ENCODE assay signal across 8 mouse cellular contexts in genomic region chr8:69903063-69903542, GRCm38 (mm10). TPM values are rescaled to one million over a fixed set of nuclear protein-coding genes. Genes with fewer than 3 reads are reported as not detected.
DNase-seq lines count a peak whose midpoint lies in the region; ATAC-seq and TF ChIP-seq lines count a peak whose summit lies in the region.

No protein-coding gene starts in this region.

- no peak for TF ChIP-seq CTCF in gastrocnemius, adult 2 months (IDR thresholded peaks at IDR 0.05)
- TF ChIP-seq CTCF in hindbrain, postnatal 0 days (IDR thresholded peaks at IDR 0.05; ENCODE audit: low read depth): no peak
- TF ChIP-seq CTCF in left cerebral cortex, adult 2 months (IDR thresholded peaks at IDR 0.05): no peak

- peak overlapping the region; percentile 99 for H3K27ac ChIP-seq in gastrocnemius, adult 2 months
- H3K27ac ChIP-seq in hindbrain, postnatal 0 days: peak overlapping the region; percentile 95
- peak overlapping the region; percentile 98 for H3K27ac ChIP-seq in left cerebral cortex, adult 2 months

- peak overlapping the region; percentile 92 for H3K4me3 ChIP-seq in gastrocnemius, adult 2 months
- H3K4me3 ChIP-seq in hindbrain, postnatal 0 days (ENCODE audit: low read length): peak overlapping the region; percentile 76
- peak overlapping the region; percentile 87 for H3K4me3 ChIP-seq in left cerebral cortex, adult 2 months

- H3K9me3 ChIP-seq in hindbrain, postnatal 0 days (ENCODE audit: low read length): no peaks in the 10 kb centered on the region

- peaks cover 16% of the 10 kb centered on the region for H3K4me1 ChIP-seq in hindbrain, postnatal 0 days (ENCODE audit: insufficient read depth, low read length)

- ATAC-seq in common myeloid progenitor, adult 5-6 weeks (replicated peaks; ENCODE audit: low read depth, poor library complexity, severe bottlenecking): peak; percentile 77
- ATAC-seq in hindbrain, postnatal 0 days: peak; percentile 91
- peak; percentile 65 for ATAC-seq in megakaryocyte, adult 5-6 weeks (ENCODE audit: poor library complexity, severe bottlenecking)

- no peaks in the 10 kb centered on the region for H3K27me3 ChIP-seq in hindbrain, postnatal 0 days (ENCODE audit: insufficient read depth, low read length)

- DNase-seq in ZHBTc4 (ENCODE audit: low read depth, low spot score): peak; percentile 100
- peak; percentile 99 for DNase-seq in gastrocnemius, adult 2 months
- peak; percentile 100 for DNase-seq in hindbrain, postnatal 0 days (ENCODE audit: low spot score)
- DNase-seq in left cerebral cortex, adult 2 months (ENCODE audit: extremely low spot score in 1 of 2, low spot score in 2 of 2): peak; percentile 98 to 99
- peak; percentile 99 for DNase-seq in right cerebral cortex, adult 2 months (ENCODE audit: low spot score in 2 of 2)
- DNase-seq in urinary bladder, postnatal 25 days (ENCODE audit: low spot score): peak; percentile 97

- peak overlapping the region; percentile 74 for H3K4me2 ChIP-seq in hindbrain, postnatal 0 days (ENCODE audit: low read depth, low read length)

- 0 out of 2 replicates have a peak, but pooled peaks cover 4% of the 10 kb centered on the region for H3K36me3 ChIP-seq in hindbrain, postnatal 0 days (ENCODE audit: insufficient read depth, low read length)

- intact Hi-C loops in gastrocnemius, adult 2 months (cut with DNase I): no loop called here
- intact Hi-C loops in left cerebral cortex, adult 2 months (cut with DNase I): loop anchor here (2.0 kb wide), 1 partner anchor 20 kb away; no protein-coding TSS in a partner anchor

- peak overlapping the region; percentile 68 for H3K9ac ChIP-seq in hindbrain, postnatal 0 days (replicated peaks; ENCODE audit: low read length)

- under 1% methylated on average over 41 of the region's 45 CpGs for WGBS in hindbrain, postnatal 0 days

RNA-seq across cellular contexts. Expression of gene Yjefn3, which starts 0.6 kb away (rescaled TPM):
- total RNA-seq in common myeloid progenitor, adult 5-6 weeks (2017): not detected in 2 replicates
- total RNA-seq in gastrocnemius, adult 2 months (2021): 10 to 100 TPM in 1 of 2 experiments, 1 to 10 TPM in 1; 9.5 to 14.5 TPM
- 8.4 and 10.7 TPM in 2 replicates for total RNA-seq in hindbrain, postnatal 0 days (2014; rRNA removed)
- polyA plus RNA-seq in hindbrain, postnatal 0 days (2015; fragmentation: Nextera tagmentation; extraction: Ambion mirVana): 13.3 and 13.8 TPM in 2 replicates
- 10 to 100 TPM; 25.8 to 30.7 TPM for total RNA-seq in left cerebral cortex, adult 2 months (2021)
- total RNA-seq in megakaryocyte, adult 5-6 weeks (2015): 3.1 TPM in 1 of 2 replicates, not detected in the other
- not detected in 2 replicates for total RNA-seq in megakaryocyte, adult 5-6 weeks (2017)

RNA-seq across cellular contexts. Expression of gene Ndufa13, which starts 0.7 kb away (rescaled TPM):
- total RNA-seq in common myeloid progenitor, adult 5-6 weeks (2017): 82.1 and 100 TPM in 2 replicates
- 100 to 1,000 TPM; 312 to 399 TPM for total RNA-seq in gastrocnemius, adult 2 months (2021)
- total RNA-seq in hindbrain, postnatal 0 days (2014; rRNA removed): 61.0 and 91.4 TPM in 2 replicates
- polyA plus RNA-seq in hindbrain, postnatal 0 days (2015; fragmentation: Nextera tagmentation; extraction: Ambion mirVana): 269 and 275 TPM in 2 replicates
- total RNA-seq in left cerebral cortex, adult 2 months (2021): 100 to 1,000 TPM; 145 to 146 TPM
- 63.4 and 75.7 TPM in 2 replicates for total RNA-seq in megakaryocyte, adult 5-6 weeks (2015)
- total RNA-seq in megakaryocyte, adult 5-6 weeks (2017): 120 and 143 TPM in 2 replicates

RNA-seq across cellular contexts. Expression of gene Tssk6, which starts 1.1 kb away (rescaled TPM):
- total RNA-seq in common myeloid progenitor, adult 5-6 weeks (2017): 1.2 TPM in 1 of 2 replicates, not detected in the other
- not detected for total RNA-seq in gastrocnemius, adult 2 months (2021)
- total RNA-seq in hindbrain, postnatal 0 days (2014; rRNA removed): 1.6 and 1.8 TPM in 2 replicates
- 3.7 and 4.3 TPM in 2 replicates for polyA plus RNA-seq in hindbrain, postnatal 0 days (2015; fragmentation: Nextera tagmentation; extraction: Ambion mirVana)
- total RNA-seq in left cerebral cortex, adult 2 months (2021): under 1 TPM in 1 of 2 experiments, not detected in 1; 0.25 TPM
- total RNA-seq in megakaryocyte, adult 5-6 weeks (2015): 0.27 TPM in 1 of 2 replicates, not detected in the other
- 0.16 and 0.26 TPM in 2 replicates for total RNA-seq in megakaryocyte, adult 5-6 weeks (2017)

RNA-seq across cellular contexts. Expression of gene Cilp2, which starts 15.6 kb away (rescaled TPM):
- not detected in 2 replicates for total RNA-seq in common myeloid progenitor, adult 5-6 weeks (2017)
- total RNA-seq in gastrocnemius, adult 2 months (2021): 10 to 100 TPM in 1 of 2 experiments, 1 to 10 TPM in 1; 3.5 to 18.9 TPM
- 14.3 and 19.2 TPM in 2 replicates for total RNA-seq in hindbrain, postnatal 0 days (2014; rRNA removed)
- polyA plus RNA-seq in hindbrain, postnatal 0 days (2015; fragmentation: Nextera tagmentation; extraction: Ambion mirVana): 6.9 and 7.2 TPM in 2 replicates
- total RNA-seq in left cerebral cortex, adult 2 months (2021): under 1 TPM; 0.63 to 0.91 TPM
- total RNA-seq in megakaryocyte, adult 5-6 weeks (2015): not detected in 2 replicates
- total RNA-seq in megakaryocyte, adult 5-6 weeks (2017): not detected in 2 replicates

Comparison
In these comparisons a context has a peak if more than half of its experiments do, and no peak if none do; other contexts are left out.
1. Peak in every context shown above with its lines: DNase-seq, ATAC-seq, H3K4me3 ChIP-seq and H3K27ac ChIP-seq.